Mouse (Mus musculus): ENCODE measurements around the gene Ank3.

DNA sequence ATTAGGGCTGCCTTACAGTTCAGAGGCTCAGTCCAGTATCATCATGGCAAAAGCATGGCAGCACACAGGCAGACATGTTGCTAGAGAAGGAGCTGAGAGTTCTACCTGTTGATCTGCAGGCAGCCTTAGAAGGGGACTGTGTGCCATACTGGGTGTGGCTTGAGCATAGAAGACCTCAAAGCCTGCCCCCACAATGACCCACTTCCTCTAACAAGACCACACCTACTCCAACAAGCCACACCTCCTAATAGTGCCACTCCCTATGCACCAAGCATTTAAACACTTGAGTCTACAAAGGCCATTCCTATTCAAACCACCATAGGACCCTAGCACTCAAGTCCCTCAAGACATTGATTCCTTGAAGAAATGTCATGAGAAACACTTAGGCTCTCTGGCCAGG lies 643.0 kb downstream of the Ank3 start:
- no peak for TF ChIP-seq CTCF (IDR thresholded peaks at IDR 0.05; ENCODE audit: extremely low read depth, insufficient read depth, insufficient read length, insufficient replicate concordance)
- no peak for TF ChIP-seq POLR2A (IDR thresholded peaks at IDR 0.05; ENCODE audit: low read depth, low read length)

All from spleen, adult 2 months (tissue).